Mouse (Mus musculus): Measurements from ENCODE around the gene Gm44503.
A peak's percentile ranks its signal among the peaks of the same experiment; 100 is the strongest.

Gene Gm44503

DNA sequence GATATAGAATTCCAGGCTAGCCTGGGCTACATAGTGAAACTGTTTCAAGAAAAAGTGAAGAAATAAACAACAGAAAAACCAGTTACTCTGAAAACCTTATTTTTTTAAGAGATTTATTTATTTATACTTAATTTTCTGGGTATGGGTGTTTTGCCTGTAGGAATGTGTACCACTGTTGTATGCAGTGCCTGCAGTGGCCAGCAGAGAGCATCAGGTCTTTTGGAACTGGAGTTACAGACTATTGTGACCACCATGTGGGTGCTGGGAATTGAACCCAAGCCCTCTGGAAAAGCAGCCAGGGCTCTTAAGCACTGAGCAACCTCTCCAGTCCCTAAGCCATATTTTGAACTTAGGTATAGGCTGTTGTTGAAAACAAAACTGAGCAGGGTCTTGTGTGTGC is 14.3 kb downstream of the Gm44503 start:
- no peak for DNase-seq (ENCODE audit: low read depth, low spot score)

DNA sequence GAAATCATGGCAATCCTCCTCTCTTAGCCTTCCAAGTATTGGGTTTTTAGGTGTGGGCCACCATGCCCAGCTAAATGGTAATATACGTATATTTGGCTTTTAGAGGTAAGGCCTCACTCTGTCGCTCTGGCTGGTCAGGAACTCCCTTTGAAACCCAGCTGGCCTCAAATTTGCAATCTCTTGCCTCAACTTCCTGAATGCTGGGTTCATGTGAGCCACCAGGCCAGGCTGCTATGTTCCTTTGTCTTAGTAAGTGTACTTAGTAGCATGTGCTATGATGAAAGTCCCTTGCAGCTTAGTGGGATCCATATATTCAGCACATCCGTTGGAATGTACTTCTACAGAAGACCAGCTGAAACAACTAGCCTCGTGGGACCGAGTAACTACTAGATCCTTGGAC is 16.1 kb downstream of the Gm44503 start:
- DNase-seq (ENCODE audit: low read depth, low spot score), result no peak

DNA sequence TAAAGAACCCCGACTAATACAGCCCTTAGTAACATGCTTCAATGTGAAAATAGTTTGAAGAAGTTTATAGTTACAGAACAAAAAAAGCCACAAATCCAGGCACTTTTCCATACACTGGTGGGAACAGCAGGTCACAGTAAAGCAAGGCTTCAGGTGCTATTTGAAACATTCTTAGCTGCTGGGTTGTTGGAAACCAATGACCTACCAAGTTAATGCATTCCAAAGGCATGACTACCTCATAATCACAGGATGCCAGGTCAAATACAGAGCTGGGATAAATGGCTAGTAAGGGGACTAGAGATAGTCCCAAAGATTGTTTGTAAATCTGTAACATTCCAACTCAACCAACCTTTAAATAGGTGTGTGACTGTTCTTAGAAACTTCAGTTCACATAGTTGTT is 16.6 kb downstream of the Gm44503 start:
- no peak for DNase-seq (ENCODE audit: low read depth, low spot score)

DNA sequence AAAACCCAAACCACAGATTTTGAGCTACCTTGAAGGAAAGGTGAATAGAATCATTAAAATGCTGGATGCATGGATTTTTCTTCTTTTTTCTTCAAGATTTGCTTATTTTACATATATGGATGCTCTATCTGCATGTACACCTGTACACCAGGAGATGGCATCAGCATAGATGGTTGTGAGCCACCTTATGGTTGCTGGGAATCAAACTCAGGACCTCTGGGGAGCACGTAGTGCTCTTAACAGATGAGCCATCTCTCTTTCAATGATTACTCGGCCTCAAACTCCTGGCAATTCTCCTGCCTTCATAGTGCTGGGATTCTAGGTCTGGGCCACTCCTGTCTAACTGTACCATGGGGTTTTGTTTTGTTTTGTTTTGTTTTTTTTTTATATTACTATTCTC is 24.4 kb downstream of the Gm44503 start:
- DNase-seq (ENCODE audit: low read depth, low spot score), result no peak

DNA sequence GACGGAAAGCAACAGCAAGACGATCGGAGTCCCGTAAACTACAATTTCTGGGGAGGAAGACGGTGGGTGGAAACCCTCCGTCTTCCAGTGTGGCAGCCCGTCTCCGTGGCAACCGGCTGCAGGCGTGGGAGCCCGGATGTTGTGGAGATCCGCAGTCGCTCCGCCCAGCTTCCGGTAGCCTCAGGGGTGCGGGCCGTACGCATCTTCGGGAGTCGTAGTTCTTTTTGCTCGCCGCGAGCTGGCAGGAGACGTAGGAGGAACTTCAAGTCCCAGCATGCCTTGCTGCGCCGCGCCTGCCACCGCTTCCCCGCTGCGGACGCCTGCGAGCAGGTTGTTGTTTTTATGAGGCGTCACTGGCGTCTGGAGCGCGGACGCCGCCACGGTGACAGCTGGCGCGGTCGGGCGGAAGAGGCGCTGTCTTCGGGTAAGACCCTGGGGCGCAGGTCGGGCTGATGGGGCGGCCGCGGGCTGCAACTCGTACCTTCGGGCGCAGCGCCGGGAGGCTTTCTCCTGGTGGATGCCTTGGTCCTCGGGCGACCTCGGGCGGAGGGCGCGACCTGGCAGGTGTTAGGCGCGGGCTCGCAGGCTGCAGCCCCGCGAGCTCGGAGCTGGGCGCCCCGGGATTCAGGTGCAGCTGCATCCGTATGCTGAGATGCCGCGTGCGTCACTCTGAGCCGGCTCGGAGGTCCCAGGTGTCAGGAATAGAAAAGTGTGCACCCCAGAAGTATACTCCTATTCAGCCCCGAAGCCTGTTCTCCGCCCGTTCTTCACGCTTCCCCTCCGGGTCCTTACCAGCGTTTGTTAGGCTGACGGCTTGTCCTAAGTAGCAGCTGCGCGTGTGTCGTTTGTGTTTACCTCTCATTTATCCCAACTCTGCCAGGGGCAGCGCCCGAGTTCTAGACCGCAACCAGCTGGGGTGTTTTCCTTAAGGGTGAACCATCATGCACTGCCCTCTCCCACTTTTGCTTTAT is 26.9 kb downstream of the Gm44503 start, which contains the start of the genes Ccpg1os and Ccpg1:
Gene Ccpg1os, minus strand, starts transcription at position 133 of the 971 bp plus-strand sequence.
Gene Ccpg1, plus strand, starts transcription at position 180 of the 971 bp plus-strand sequence.
- DNase-seq (ENCODE audit: low read depth, low spot score), result peak; percentile 87

DNA sequence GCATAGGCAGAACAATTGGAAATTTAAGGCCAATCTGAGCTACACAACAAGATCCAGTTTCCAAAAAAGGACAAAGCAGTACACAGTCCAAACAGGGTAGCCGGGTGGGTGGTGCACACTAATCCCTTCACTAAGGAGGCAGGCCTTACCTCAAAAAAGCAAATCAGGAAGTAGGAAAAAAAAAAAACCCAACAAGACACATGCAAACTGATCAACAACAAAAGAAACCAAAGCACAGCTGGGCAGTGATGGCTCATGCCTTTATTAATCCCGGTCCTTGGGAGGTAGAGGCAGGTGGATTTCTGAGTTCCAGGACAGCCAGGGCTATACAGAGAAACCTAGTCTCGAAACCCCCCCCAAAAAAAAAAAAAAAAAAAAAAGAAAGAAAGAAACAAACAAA is 29.1 kb downstream of the Gm44503 start:
- no peak for DNase-seq (ENCODE audit: low read depth, low spot score)

DNA sequence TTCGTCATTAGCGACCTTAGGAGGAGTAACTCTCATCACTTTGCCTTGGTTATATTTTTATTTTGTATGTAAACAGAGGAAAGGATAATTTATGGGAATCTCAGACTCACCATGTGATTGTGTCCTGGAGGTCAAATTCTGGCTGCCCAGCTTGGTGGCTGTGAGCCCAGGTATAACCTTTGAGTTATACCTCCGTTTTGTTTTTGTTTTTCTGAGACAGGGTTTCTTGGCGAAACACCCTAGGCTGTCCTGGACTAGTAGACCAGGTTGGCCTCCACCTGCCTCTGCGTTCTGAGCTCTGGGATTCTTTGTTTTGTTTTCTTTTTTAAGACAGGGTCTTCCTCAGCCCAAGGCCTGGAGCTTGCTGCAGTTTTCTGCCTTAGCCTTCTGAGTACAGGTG is 30.1 kb downstream of the Gm44503 start:
- DNase-seq (ENCODE audit: low read depth, low spot score), result no peak

DNA sequence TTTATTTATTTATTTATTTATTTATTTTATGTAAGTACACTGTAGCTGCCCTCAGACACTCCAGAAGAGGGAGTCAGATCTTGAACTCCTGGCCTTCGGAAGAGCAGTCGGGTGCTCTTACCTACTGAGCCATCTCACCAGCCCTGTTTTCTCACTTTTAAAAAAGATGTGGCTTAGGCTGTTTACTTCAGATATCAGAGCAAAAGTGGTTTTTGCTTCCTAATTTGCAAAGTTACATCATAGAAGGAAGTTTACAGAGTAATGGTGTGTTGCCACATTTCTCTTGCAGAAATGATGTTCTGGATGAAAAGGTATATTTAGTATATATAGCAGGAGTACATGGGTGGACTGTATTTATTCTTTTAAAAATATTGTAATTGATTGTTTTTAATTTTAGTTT is 32.8 kb downstream of the Gm44503 start:
- no peak for DNase-seq (ENCODE audit: low read depth, low spot score)

DNA sequence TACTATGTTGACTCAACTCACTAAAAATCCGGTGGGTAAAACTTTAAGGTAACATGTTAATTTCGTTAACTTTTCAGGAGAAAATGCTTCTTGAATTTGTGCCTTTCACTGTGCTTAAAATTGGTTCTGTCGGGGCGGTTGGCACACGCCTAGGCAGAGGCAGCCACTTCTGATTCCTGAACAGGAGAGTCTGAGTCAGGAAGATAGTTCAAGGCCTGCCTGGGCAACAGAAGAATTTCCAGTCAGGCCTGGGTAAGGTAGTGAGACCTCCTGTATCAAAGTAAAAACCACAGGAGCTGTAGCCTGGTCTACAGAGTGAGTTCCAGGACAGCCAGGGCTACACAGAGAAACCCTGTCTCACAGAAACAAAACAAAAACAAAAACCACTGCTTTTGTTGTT is 33.9 kb downstream of the Gm44503 start:
- no peak for DNase-seq (ENCODE audit: low read depth, low spot score)

DNA sequence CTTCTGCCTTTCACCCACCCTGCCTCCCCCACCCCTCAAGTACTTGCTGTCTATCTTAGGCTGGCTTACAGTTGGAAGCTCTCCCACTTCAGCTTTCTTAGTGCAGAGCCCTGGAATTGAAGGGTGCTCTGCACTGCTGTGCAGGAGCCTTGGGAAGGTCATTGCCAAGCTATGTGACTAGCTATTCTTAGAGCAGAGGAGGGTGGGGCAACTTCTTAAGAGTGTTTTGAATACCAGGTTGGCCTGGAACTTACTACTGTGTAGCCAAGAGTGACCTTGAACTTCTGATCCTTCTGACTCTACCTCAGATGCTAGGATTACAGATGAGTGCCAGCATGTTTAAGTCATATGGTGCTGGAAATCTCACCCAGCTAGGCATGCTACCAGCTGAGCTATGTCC is 37.5 kb downstream of the Gm44503 start:
- DNase-seq (ENCODE audit: low read depth, low spot score), result no peak

DNA sequence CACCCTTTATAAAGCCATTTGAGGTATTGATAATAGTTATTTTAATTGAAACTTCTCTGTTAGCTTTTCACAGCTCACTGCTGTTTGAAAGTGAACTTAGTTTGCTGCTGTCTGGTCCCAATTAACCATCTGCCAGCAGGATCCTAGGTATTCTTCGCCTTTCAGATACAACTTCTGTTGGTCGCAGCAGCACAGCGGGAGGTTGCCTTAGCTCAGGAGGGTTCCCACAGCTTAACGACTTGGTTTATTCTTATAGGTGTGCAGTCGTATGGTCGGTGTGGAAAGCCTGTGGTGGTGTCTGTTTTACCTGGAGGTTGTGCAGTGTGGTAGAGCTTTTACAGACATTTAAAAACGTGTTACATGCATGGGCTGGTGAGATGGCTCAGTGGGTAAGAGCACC is 38.2 kb downstream of the Gm44503 start:
- no peak for DNase-seq (ENCODE audit: low read depth, low spot score)

DNA sequence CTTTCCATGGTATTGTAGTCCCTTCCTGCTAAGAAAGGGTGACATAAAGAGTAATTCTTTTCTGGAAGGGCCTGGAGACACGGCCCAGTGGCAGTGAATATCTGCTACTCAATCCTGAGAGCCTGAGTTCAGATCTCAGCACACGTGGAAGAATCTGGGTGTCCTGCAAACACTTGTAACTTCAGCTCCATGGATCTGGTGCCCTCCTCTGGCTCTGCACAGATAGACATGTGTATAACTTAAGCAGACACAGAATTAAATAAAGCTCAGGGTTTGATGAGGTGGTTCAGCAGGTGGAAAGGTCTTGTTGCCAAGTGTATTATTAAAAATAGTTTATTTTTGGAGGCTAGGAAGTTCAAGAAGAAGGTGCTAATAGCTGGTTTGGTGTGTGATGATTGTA is 41.8 kb downstream of the Gm44503 start:
- no peak for DNase-seq (ENCODE audit: low read depth, low spot score)

DNA sequence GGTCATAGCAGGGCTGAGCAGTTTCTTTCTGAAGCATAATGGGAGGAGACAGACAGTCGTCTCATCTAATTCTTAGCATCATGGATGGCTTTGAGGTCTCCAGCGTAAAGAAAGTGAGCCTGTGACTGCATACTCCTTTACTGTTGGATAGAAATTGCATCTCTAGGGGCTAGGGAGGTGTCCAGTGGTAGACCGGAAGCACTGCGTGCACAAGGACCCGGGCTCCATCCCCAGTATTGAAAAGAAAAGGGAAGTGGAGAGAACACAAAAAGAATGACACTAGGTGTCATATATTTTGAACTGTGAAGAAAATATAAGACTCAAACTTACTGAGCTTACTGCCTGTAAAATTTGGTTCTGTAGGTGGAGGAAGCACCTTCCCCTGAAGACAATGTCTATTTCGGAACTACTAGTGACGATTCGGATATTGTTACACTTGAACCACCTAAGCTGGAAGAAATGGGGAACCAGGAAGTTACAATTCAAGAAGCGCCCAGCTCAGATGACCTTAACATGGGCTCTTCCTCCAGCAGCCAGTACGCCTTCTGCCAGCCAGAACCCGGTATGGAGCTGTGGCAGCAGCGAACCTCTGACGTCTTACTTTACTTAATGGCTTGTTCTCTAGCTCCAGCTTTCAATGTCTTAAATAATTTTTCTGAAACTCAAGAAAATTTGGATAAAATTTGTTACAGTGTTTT is 42.8 kb downstream of the Gm44503 start:
- DNase-seq (ENCODE audit: low read depth, low spot score), result no peak

DNA sequence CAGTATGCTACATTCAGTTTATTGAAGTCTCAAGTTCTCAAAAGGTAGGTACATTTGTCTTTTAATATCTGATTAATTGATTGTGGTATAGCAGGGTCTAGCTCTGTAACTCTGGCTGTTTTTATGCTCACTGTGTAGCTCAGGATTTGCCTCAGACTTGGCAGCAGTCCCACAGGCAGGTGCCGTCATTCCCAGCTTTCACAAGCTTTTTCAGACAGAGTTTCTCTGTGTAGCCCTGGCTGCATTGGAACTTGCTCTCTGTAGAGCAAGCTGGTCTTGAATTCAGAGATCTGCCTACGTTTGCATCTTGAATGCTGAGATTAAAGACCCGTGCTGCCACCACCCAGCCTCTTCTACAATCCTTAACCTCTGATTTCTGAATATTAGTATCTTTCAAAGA is 43.5 kb downstream of the Gm44503 start:
- no peak for DNase-seq (ENCODE audit: low read depth, low spot score)

DNA sequence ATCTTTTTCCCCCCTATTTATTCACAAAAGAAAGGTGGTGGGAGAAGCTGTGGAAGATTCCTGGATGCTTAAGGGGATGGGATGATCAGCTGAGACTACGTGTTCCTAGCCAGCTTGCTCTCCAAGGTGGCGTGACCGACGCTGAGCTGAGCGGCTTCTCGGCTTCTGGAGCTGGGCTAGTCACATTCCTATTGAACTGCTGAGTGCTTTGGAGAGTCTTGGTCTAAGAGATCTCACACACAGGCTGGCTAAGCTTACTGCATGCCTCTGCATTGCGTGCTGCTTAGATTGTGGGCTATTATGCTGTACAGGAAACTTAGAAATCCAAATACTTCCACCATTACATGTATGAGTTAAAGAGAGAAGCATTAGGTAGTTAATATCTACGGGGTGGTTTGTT is 45.4 kb downstream of the Gm44503 start:
- no peak for DNase-seq (ENCODE audit: low read depth, low spot score)

DNA sequence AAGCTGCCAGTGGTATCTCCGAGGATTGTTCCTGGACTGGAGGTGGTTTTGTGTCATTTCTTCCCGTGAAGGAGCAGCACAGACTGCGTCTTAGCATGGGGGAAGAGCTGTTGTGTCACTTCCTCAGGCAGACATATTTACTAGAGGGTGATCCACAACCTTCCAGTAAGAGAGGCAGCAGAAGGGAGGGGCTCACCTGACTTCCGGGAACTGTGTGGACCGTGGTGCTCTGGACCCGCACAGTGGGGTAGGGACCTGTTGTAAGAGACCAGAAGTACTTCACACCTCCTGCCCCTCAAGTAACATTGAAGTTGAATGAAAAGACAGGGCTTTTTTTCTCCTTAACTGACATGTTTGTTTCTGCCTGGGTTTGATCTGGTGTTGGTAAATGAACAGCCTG is 46.5 kb downstream of the Gm44503 start:
- no peak for DNase-seq (ENCODE audit: low read depth, low spot score)

DNA sequence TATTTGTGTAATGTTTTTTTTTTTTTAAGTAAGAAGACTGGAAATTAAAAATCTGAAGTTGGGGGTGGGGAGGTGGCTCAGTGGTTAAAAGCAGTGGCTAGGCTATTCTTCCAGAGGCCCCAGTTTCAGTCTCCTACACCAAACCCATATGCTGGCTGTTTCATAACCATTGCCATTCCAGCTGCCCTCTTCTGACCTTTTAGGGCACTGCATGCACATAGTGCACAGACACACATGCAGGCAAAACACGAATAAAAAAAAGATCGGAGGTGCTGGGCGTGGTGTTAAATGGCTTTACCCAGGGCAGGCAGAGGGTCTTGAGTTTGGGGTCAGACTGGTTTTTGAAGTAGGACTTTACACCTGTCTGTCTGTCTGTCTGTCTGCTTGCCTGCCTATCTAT is 47.5 kb downstream of the Gm44503 start:
- no peak for DNase-seq (ENCODE audit: low read depth, low spot score)

DNA sequence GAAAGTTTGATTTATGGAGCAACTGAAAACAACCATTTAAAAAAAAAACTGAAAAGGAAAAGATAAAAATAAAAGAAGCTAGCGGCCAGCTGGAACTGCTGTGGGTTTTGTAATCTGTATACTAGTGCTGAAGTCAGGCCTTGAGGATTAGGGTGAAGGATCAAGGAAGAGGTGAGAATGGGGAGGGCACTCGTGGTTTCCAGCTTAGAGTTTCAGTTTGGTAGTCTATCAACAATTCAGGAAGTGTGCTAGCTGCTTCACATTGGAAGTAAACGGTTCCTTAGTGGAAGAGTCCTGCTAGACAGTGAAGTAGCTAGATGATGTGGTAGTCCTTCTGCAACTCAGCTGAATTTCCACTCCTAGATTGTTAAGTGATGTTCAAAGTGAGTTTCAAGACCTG is 49.7 kb downstream of the Gm44503 start:
- no peak for DNase-seq (ENCODE audit: low read depth, low spot score)

DNA sequence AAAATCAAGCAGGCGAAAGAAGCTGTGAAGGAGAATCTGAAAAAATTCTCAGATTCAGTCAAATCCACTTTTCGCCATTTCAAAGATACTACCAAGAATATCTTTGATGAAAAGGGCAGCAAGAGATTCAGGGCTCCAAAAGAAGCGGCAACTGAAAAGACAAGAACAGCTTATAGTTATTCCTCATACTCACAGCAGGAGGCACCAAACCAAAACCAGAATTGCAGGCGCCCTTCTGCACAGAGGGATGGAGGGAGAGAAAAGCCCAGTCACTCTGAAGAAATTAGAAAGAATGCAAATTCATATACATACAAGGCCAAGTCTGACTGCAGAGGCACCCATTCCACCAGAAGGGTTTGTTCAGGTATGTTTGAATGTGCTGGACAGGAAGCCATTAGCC is 54.0 kb downstream of the Gm44503 start:
- no peak for DNase-seq (ENCODE audit: low read depth, low spot score)

DNA sequence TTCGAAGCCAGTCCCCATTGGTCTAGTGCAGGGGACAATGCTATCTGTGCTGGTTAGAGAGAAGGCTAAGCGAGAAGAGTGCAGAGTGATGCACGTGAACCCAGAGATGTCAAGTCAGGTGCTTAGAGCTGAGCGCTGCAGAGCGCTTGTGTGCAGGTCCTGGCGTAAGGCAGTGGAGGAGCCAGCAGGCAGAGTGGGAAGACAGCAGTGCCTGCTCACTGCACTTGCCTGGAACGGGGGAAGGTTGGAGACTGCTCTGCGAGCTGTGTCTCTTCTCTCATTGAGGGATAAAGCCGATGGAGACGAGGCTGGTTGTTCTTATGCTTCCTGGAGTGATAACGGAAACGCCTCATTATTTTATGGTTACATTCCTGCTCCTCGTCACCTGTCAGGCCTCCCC is 56.1 kb downstream of the Gm44503 start:
- no peak for DNase-seq (ENCODE audit: low read depth, low spot score)

DNA sequence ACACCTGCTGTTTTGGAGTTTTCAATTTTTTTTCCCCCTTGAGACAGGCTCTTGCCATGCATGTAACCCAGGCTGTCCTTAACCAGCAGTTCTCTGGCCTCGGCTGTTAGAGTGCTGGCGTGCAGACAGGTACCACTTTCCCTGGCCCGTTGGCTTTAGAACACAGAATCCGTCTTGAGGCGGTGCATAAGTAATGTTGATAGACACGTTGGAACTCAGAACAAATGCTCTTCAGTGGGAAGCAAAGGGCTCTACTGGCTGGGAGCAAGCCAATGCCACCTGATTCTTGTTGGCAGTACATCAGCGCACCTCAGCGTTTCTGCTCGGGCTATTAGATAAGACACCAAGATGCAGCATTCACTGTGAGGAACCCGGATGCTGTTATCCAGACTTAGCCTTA is 61.2 kb downstream of the Gm44503 start:
- DNase-seq (ENCODE audit: low read depth, low spot score), result no peak

DNA sequence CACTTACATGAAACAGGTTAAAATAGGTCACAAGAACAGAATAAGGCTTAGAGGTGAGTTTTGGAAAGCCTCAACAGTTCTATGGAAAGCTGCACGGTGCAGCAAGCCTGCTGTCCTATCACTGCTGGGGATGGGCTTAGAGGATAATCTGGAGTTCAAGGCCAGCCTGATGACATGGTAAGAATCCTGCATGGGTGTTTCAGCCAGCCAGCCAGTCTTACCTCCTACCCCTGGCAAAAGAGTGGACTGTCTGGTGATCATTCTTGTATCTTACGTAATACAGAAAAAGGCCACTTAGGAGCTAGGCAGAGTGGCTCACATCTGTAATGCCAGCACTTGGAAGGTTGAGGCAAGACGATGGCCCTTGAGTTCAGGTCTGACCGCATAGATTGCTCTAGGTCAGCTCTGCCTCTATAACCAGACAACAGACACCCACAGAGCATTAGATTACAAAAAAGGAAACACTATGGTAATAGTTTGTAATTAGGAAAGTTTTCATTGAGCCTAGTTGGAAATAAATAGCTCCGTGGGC is 62.0 kb downstream of the Gm44503 start:
- DNase-seq (ENCODE audit: low read depth, low spot score), result no peak
